Mouse (Mus musculus): Measurements from ENCODE around the gene Rpgrip1. TPM values are rescaled to one million over a fixed set of nuclear protein-coding genes. Genes with fewer than 3 reads are reported as not detected.
"Not testable (repeated sequence)": the region's sequence is repeated elsewhere in the genome, so short reads cannot be mapped to it uniquely, and the experiment has no call there.

Gene Rpgrip1
- total and polyA plus RNA-seq, 3 experiments, result 4.8 to 36.0 TPM; not detected in 1

- H3K79me2 ChIP-seq (ENCODE audit: control insufficient read depth, insufficient read depth, low read length, poor library complexity), result peaks cover 6% of the 10 kb centered on the region; the same call in 1 of the 2 replicates
- H3K27me3 ChIP-seq (ENCODE audit: control insufficient read depth in 1 of 2, insufficient read depth in 2 of 2, low read length in 2 of 2), result no peaks in the 10 kb centered on the region
- peaks cover 36 to 73% of the 10 kb centered on the region in 2 experiments for H3K36me3 ChIP-seq (ENCODE audit: control insufficient read depth in 1 of 2, insufficient read depth in 2 of 2, low read length in 2 of 2)
- H3K4me3 ChIP-seq (ENCODE audit: control insufficient read depth in 1 of 2, insufficient read depth in 1 of 2, low read depth in 2 of 2, low read length in 2 of 2), result no peak overlapping the region
- TF ChIP-seq HCFC1 (IDR thresholded peaks at IDR 0.05; ENCODE audit: low read depth, low read length), result no peak
- TF ChIP-seq EP300 (IDR thresholded peaks at IDR 0.05; ENCODE audit: low read depth in 1 of 2, low read length in 2 of 2), result no peak
- no peak for TF ChIP-seq MYB (IDR thresholded peaks at IDR 0.05; ENCODE audit: low read depth, low read length)
- TF ChIP-seq TAL1 (IDR thresholded peaks at IDR 0.05; ENCODE audit: low read length), result no peak
- TF ChIP-seq CHD1 (IDR thresholded peaks at IDR 0.05; ENCODE audit: low read depth, low read length), result no peak
- TF ChIP-seq TBP (IDR thresholded peaks at IDR 0.05; ENCODE audit: low read depth, low read length), result no peak
- TF ChIP-seq MYC (IDR thresholded peaks at IDR 0.05; ENCODE audit: low read depth, low read length), result no peak
- TF ChIP-seq ZNF384 (IDR thresholded peaks at IDR 0.05; ENCODE audit: low read depth, low read length), result peak; percentile 84
- peaks cover 0 to 4% of the 10 kb centered on the region in 2 experiments; a peak in 2 of 4 replicates for H3K4me1 ChIP-seq (ENCODE audit: control insufficient read depth in 1 of 2, insufficient read depth in 2 of 2, low read length in 2 of 2)
- H3K9ac ChIP-seq (ENCODE audit: control insufficient read depth, low read depth, low read length, poor library complexity, severe bottlenecking), result no peak overlapping the region
- no peak overlapping the region for H3K27ac ChIP-seq (ENCODE audit: control insufficient read depth, low read depth, low read length)
- no peak for DNase-seq (ENCODE audit: low read depth, low spot score)
- no peaks in the 10 kb centered on the region for H3K9me3 ChIP-seq (replicated peaks; ENCODE audit: insufficient read depth, low read length)
These were observed 27.4 kb upstream of the Rpgrip1 start for GRCm38 (mm10) chr14:52083083-52083482.

- TF ChIP-seq HCFC1 (IDR thresholded peaks at IDR 0.05; ENCODE audit: low read depth, low read length) (no peak), MXI1 (IDR thresholded peaks at IDR 0.05; ENCODE audit: low read depth, low read length) (no peak), POLR2AphosphoS2 (IDR thresholded peaks at IDR 0.05; ENCODE audit: low read length) (no peak)
- Histone ChIP-seq H3K27me3 (ENCODE audit: control insufficient read depth in 1 of 2, insufficient read depth in 2 of 2, low read length in 2 of 2) (no peaks in the 10 kb centered on the region), H3K79me2 (ENCODE audit: control insufficient read depth, insufficient read depth, low read length, poor library complexity) (peaks cover 53% of the 10 kb centered on the region), H3K4me3 (ENCODE audit: control insufficient read depth in 1 of 2, insufficient read depth in 1 of 2, low read depth in 2 of 2, low read length in 2 of 2) (no peak overlapping the region), H3K4me1 (ENCODE audit: control insufficient read depth in 1 of 2, insufficient read depth in 2 of 2, low read length in 2 of 2) (0 out of 4 replicates have a peak, but pooled peaks cover 0 to under 1% of the 10 kb centered on the region in 2 experiments), H3K27ac (ENCODE audit: control insufficient read depth, low read depth, low read length) (no peak overlapping the region), H3K9ac (ENCODE audit: control insufficient read depth, low read depth, low read length, poor library complexity, severe bottlenecking) (no peak overlapping the region), H3K9me3 (replicated peaks; ENCODE audit: insufficient read depth, low read length) (no peaks in the 10 kb centered on the region), H3K36me3 (ENCODE audit: control insufficient read depth in 1 of 2, insufficient read depth in 2 of 2, low read length in 2 of 2) (peaks cover 49% of the 10 kb centered on the region in 2 experiments)
- no peak for DNase-seq (ENCODE audit: low read depth, low spot score)
These were observed 16.0 kb upstream of the Rpgrip1 start for GRCm38 (mm10) chr14:52094533-52094932.

- H3K4me1 ChIP-seq (ENCODE audit: control insufficient read depth in 1 of 2, insufficient read depth in 2 of 2, low read length in 2 of 2), result peaks cover 3 to 13% of the 10 kb centered on the region in 2 experiments; a peak in 3 of 4 replicates
- DNase-seq (ENCODE audit: low read depth, low spot score), result not testable (repeated sequence)
These were observed 13.3 kb upstream of the Rpgrip1 start for GRCm38 (mm10) chr14:52097191-52097590.

GRCm38 (mm10) chr14:52098387-52098786, 12.1 kb upstream of the Rpgrip1 start:
- not testable (repeated sequence) for H3K27me3 ChIP-seq (ENCODE audit: control insufficient read depth in 1 of 2, insufficient read depth in 2 of 2, low read length in 2 of 2); H3K27ac ChIP-seq (ENCODE audit: control insufficient read depth, low read depth, low read length); H3K9me3 ChIP-seq (replicated peaks; ENCODE audit: insufficient read depth, low read length); H3K9ac ChIP-seq (ENCODE audit: control insufficient read depth, low read depth, low read length, poor library complexity, severe bottlenecking); H3K4me3 ChIP-seq (ENCODE audit: control insufficient read depth in 1 of 2, insufficient read depth in 1 of 2, low read depth in 2 of 2, low read length in 2 of 2); DNase-seq (ENCODE audit: low read depth, low spot score)
- Histone ChIP-seq H3K36me3 (ENCODE audit: control insufficient read depth in 1 of 2, insufficient read depth in 2 of 2, low read length in 2 of 2) (peaks cover 35 to 60% of the 10 kb centered on the region in 2 experiments), H3K79me2 (ENCODE audit: control insufficient read depth, insufficient read depth, low read length, poor library complexity) (peaks cover 59% of the 10 kb centered on the region), H3K4me1 (ENCODE audit: control insufficient read depth in 1 of 2, insufficient read depth in 2 of 2, low read length in 2 of 2) (peaks cover 3 to 13% of the 10 kb centered on the region in 2 experiments; a peak in 3 of 4 replicates)

More at GRCm38 (mm10) chr14:52097191-52097590, 13.3 kb upstream of the Rpgrip1 start:
- H3K4me3 ChIP-seq (ENCODE audit: control insufficient read depth in 1 of 2, insufficient read depth in 1 of 2, low read depth in 2 of 2, low read length in 2 of 2); H3K27me3 ChIP-seq (ENCODE audit: control insufficient read depth in 1 of 2, insufficient read depth in 2 of 2, low read length in 2 of 2); H3K9me3 ChIP-seq (replicated peaks; ENCODE audit: insufficient read depth, low read length); H3K9ac ChIP-seq (ENCODE audit: control insufficient read depth, low read depth, low read length, poor library complexity, severe bottlenecking); H3K27ac ChIP-seq (ENCODE audit: control insufficient read depth, low read depth, low read length): not testable (repeated sequence)
- Histone ChIP-seq H3K36me3 (ENCODE audit: control insufficient read depth in 1 of 2, insufficient read depth in 2 of 2, low read length in 2 of 2) (peaks cover 44 to 61% of the 10 kb centered on the region in 2 experiments), H3K79me2 (ENCODE audit: control insufficient read depth, insufficient read depth, low read length, poor library complexity) (peaks cover 57% of the 10 kb centered on the region)
